Mouse (Mus musculus): ENCODE results near the gene Cd93.

The Cd93 gene

GRCm38 (mm10) chr2:148442710-148443109 lies 653 bp downstream of the Cd93 start:
- DNase-seq (ENCODE audit: extremely low read depth, insufficient read length, low spot score), result no peak

DNA sequence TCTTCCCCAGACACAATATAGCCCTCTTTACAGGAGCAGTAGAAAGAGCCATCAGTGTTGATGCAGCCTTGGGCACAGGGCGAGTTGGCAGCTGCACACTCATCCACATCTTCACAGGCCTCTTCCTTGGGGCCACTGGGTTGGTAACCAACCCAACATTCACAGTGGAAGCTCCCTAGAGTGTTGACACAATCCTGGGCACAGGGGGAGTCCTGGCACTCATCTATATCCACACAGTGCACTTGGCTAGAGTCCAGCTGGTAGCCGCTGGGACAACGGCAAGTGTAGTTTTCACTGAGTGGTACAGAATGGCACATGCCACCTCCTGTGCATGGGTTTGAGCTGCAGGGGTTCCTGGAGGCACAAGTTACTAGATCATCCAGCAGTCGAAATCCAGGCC lies 1.2 kb downstream of the Cd93 start:
- DNase-seq (ENCODE audit: extremely low read depth, insufficient read length, low spot score), result no peak

DNA sequence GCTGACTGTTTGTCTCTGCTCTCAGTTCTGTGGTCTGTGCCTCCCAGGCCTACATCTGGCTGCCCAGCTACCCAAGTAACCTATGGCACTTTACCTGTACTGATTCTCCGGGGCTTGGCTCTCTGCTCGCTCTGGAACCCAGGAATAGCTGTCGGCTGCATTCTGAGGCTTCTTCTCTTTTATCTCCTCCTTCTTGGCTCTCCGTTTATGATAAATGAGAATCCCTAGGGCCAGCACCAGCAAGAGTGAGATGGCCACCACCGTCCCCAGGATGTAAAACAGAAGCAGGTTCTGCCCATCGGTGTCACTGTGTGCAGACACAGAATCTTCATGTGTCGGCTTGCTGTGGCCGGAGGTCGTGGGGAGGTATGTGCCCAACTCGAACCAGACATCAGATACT lies 1.9 kb downstream of the Cd93 start:
- no peak for DNase-seq (ENCODE audit: extremely low read depth, insufficient read length, low spot score)

GRCm38 (mm10) chr2:148439691-148440276 lies 3.6 kb downstream of the Cd93 start:
- DNase-seq (ENCODE audit: extremely low read depth, insufficient read length, low spot score), result no peak

DNA sequence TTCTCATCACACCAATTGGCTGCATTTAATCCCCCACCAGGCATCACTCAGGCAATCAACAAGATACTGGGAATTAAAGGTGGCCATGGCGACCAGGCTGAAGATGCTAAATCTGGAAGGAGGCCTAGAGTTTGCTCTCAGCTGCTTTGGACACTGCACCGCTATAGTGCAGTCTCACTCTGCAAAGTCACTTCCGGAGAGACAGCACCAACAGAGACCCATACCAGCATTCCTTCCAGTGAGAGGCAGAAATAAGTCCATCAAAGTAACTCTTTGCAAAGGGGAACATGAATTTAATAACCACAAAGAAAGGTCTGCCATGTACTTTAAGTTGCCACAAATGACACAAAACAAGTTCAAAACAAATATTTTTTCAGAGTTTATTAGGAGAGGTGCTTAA lies 7.1 kb downstream of the Cd93 start:
- DNase-seq (ENCODE audit: extremely low read depth, insufficient read length, low spot score), result no peak

DNA sequence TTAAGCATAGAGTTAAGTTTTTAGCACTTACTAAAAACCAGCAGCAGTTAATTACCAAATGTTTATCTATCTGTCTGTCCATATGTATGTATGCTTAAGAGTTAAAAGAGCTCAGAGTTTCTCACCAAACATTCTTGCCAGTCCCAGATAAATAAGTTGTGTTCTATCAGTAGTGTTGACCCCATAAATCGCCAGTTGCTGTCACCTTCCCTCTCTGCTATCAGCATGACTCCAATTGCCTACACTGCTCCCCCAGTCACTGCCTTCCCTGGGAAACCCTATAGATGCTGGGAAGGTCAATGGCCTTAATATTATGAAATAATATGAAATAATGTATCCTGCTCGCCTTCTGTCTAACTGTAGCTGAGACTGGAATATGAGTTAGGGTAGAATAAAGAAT lies 11.0 kb downstream of the Cd93 start:
- no peak for DNase-seq (ENCODE audit: extremely low read depth, insufficient read length, low spot score)

GRCm38 (mm10) chr2:148430941-148431340 lies 12.4 kb downstream of the Cd93 start:
- DNase-seq (ENCODE audit: extremely low read depth, insufficient read length, low spot score), result no peak

GRCm38 (mm10) chr2:148429001-148429505 lies 14.3 kb downstream of the Cd93 start:
- DNase-seq (ENCODE audit: extremely low read depth, insufficient read length, low spot score), result no peak

- DNase-seq (ENCODE audit: extremely low read depth, insufficient read length, low spot score), result no peak
Measured at GRCm38 (mm10) chr2:148428523-148428922, 14.8 kb downstream of the Cd93 start.

DNA sequence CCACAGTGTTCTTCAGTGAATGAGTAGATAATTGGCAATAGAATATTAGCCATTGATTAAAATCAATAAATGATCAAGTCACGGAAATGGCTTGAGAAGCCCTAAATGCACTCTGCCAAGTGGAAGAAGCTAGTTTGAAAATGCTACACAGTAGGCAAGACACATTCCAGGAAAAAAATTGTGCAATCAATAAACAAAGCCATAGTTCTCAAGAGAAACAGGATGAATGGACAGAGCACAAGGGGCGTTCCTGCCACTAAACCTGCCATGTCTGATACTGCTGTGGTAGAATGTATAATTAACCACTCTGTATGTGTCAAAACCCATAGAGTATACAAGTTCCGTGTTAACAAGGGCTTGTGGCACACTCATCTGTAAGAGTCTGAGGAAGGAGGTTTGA lies 15.8 kb downstream of the Cd93 start:
- no peak for DNase-seq (ENCODE audit: extremely low read depth, insufficient read length, low spot score)

- no peak for DNase-seq (ENCODE audit: extremely low read depth, insufficient read length, low spot score)
Measured at GRCm38 (mm10) chr2:148425709-148426382, 17.5 kb downstream of the Cd93 start.

GRCm38 (mm10) chr2:148421706-148422105 lies 21.7 kb downstream of the Cd93 start:
- DNase-seq (ENCODE audit: extremely low read depth, insufficient read length, low spot score), result no peak

GRCm38 (mm10) chr2:148421112-148421511 lies 22.3 kb downstream of the Cd93 start:
- DNase-seq (ENCODE audit: extremely low read depth, insufficient read length, low spot score), result no peak

- DNase-seq (ENCODE audit: extremely low read depth, insufficient read length, low spot score), result no peak
Measured at GRCm38 (mm10) chr2:148419776-148420175, 23.6 kb downstream of the Cd93 start.

DNA sequence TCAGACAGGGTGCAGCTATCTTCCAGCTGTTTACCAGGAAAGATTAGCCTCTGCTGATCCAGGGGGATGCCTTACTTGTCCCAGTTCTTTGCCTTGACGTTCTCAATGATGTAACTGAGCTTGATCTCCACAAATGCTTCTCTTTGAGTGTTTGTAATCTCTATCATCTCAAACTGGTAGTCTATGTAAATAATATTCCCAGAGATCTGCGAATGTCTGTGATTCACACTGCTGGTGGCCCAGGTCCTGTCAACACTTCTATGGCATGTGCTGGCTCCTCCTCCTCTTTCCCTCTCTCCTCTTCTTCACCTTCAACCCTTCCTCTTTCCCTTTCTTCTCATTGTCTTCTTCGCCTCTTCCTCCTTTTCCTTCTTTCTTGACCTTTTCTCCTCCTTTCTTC lies 24.2 kb downstream of the Cd93 start:
- DNase-seq (ENCODE audit: extremely low read depth, insufficient read length, low spot score), result no peak

DNA sequence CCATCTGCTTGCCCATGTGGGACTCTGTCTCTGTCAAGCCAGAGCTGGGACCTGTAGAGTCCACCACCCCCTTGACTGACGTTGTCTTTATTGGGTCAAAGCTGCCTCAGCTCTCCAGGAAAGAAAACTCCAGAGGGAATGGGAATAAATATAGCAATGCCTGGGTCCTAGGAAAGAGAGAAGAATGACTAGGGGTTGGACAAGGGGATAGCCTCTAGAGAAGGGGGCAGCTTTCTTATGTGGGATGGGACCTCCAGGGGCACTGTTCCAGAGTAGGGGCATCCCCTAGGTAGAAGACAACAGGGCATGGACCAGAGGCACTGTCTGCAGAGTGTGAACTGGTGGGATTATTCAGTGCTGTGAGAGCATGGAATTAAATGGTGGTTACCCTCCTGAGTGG lies 33.5 kb downstream of the Cd93 start:
- no peak for DNase-seq (ENCODE audit: extremely low read depth, insufficient read length, low spot score)

DNA sequence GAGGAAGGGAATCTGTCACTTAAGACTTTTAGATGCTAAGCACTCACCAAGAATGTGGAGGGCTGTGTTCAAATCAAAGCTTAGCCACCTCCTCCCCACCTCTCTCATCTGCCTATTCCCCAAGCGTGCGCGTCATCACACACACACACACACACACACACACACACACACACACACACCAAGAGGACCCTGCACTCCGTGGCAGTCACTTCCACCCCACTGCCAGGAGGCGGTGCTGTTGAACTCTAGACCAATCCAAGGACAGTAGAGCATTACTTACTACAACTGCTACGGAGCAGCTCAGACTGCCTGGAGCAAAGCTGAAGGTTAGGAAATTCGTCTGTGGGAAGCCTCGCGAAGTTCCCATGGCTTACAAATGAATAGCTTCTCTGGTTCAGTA lies 34.2 kb downstream of the Cd93 start:
- peak; percentile 72 for DNase-seq (ENCODE audit: extremely low read depth, insufficient read length, low spot score)

- no peak for DNase-seq (ENCODE audit: extremely low read depth, insufficient read length, low spot score)
Measured at GRCm38 (mm10) chr2:148408761-148409120, 34.6 kb downstream of the Cd93 start.

DNA sequence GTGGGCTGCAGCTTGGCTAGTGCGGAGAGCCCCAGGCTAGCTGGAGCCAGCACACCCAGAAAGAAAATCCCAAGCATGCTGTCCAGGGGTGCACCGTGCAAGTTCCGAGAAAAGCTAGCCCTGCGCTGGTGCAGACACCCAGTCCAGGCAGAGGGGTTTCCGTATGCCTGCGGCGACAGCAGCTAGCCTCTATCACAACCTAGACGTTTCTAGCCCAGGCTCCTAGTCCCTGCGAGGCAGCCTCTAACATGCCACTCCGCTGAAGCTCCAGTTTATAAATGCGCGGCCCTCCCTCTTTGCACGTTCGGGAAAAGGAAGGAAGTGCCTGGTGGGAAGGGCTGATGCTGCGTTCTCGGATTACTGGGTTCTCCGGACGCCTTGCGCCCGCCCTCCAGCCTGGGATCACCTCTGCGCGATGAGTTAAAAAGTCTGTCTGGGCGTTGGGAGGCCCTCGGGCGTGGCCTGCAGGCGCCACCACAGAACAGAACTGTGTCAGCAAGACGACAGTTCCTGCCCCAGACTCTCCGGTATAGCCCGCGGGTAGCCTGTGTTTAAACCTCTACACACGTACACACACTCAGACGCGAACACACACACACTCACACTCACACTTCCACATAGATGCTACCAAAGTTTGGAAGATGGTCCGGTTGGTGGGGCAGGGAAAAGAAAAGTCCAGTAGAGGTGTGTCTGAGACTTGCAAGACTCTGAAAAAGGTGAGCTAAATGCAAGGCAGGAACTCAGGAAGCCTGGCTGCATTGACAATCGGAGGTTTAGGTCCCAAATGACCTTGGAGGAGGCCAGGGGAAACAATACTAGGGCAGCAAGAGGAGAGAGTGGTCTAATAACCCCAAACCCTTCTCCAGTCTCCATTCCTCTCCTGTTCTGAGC lies 35.2 kb downstream of the Cd93 start, which contains the start of gene Thbd:
TSS of gene Thbd (minus strand) at position 319 of the 891 bp plus-strand sequence.
- peak; percentile 85 for DNase-seq (ENCODE audit: extremely low read depth, insufficient read length, low spot score)

DNA sequence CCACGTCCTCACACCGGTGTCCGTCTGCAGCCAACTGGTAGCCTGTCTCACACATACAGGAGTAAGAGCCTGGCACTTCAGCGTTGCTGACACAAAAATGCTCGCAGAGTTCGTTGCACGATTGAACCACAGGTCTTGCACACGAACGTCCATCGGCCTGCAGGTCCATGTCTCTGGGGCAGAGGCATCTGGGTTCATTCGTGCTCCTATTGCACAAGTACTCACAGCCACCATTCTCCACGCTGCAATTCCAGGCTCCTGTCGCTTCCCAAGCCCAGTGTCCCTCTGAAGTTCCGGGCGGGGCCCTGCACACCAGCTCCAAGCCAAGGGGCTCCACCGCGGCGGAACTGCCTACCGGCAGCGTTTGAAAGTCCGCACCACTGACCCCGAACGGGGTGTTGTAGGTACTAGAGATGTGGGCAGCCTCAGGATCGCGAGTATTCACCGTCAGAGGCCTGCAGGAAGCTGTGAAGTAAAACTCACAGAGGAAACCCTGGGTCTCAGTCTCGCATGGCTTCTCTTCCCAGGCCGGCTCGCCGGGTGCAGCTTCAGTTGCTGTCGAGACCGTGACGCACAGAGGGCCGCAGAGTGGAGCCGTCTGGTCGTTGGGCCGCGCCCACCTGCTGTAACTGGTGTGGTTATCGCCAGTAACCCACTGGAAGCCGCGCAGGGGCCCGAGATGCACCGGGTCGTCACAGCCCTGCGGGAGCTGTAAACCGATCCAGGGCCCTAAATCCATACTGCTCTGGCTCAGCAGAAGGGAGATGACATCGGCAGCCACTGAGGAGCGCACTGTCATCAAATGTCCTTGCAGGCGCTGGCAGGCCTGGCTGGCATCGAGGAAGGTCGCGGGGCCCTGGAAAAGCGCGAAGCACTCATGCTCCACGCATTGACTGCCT lies 36.1 kb downstream of the Cd93 start:
- DNase-seq (ENCODE audit: extremely low read depth, insufficient read length, low spot score), result peak; percentile 79
